Mouse (Mus musculus) cerebellum, adult 9-10 months (tissue): ENCODE measurements around the gene Olfr338.
"Not testable (repeated sequence)": the region's sequence is repeated elsewhere in the genome, so short reads cannot be mapped to it uniquely, and the experiment has no call there.

Experiments
- DNase-seq: peaks from one replicate; pipeline ENCODE4 v3.0.0; 2022

Gene Olfr338

DNA sequence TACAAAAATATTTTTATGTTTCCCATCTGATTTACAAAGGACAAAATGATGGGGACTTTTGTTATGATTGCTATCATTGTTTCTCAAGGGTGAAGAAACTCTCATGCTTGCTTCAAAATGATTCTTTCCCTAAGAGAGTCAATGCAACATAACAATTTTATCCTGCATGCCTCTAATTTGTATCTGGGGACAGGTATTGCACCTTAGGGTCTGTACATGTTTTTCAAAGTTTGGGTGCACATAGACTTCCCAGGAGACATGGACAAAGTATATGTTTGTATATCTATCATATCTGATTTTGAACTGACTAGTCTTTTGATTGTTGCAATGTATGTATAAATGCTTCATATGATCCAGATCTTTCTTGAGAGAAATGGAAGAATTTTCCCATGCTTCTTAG is at the start of gene Olfr338:
Gene Olfr338 (plus strand): TSS at position 301 of the 400 bp plus-strand sequence.
- no peak for DNase-seq

DNA sequence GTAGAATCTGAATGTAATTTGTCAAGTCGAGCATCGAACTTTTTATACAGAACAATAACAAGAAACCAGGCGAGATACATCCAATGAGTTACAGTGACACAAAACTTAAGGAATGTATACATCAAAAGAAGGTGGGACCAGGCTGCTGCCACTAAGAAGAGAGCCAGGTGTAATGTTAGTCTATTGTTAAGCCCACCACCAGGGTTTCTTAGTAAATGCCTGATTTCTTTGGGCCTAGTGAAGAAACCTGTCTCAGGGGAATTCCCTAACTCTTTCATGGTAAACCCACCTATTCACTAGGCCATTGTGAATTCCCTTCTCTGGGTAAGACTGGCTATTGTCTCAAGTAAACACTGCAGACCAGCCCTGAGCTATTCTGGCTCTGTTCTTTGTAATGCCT is 41.9 kb downstream of the Olfr338 start:
- DNase-seq = not testable (repeated sequence)

DNA sequence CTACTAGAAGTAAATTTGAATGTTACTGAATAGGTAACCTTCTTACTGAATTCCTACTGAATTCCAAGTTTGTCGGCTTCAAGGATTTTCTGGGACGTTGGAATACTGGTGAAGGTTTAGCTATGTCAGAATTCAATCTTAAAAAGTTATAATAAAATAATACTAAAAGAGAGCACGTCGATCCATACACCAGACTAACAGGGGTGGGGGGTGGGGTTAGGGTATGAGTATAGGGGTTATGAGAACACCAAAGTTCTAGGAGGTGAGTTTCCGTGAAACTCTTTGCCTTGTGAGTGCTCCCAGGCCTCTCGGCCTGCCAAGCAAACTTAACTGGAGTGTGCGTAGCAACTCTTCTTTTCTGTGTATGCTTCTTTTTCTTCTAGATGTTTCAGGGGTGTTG is 42.3 kb downstream of the Olfr338 start:
- DNase-seq = not testable (repeated sequence)

DNA sequence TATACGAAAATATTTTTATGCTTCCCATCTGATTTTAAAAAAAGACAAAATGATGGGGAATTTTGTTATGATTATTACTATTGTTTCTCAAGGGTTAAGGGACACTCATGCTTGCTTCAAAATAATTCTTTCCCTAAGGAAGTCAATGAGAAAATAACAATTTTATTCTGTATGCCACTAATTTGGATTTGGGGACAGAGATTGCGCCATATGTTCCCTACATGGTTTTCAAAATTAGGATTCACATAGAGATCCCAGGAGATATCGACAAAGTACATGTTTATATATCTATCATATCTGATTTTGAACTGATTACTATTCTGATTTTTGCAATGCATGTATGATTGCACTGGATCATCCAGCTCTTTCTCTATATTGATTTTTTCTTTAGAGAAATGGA is 45.3 kb downstream of the Olfr338 start, which contains the start of gene Olfr339:
Gene Olfr339 (plus strand): TSS at position 301 of the 400 bp plus-strand sequence.
- no peak for DNase-seq
